Mouse (Mus musculus) liver (tissue): Measurements from ENCODE around the gene Pear1.

Experiments used
- DNase-seq: peaks from one replicate; pipeline ENCODE4 v3.0.0-alpha.2; 2020; ENCODE audit warnings: mixed read lengths

Gene Pear1

GRCm38 (mm10) chr3:87724556-87724955 lies 99.5 kb downstream of the Pear1 start:
- DNase-seq, result no peak

DNA sequence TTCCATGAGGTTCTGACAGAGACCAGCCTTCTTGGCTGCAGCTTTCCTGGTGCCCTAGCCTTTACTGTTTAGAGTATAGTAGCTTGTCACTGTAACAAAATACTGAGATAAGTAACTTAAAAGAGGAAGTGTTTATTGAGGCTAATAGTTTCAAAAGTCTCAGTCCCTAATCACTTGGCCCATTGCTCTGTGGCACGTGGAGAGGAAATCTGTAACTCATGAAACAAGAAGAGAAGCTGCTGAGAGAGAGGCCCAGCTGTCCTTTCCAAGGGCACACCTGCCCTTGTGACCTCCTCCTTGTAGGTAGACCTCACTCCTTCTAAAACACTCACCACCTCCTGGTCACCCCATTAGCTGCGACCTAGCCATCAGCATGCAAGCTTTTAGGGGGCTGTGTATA lies 105.6 kb downstream of the Pear1 start:
- DNase-seq, result no peak
